Mouse (Mus musculus) thymus, adult 2 months (tissue): Measurements from ENCODE around the gene Exoc2. TPM values are rescaled to one million over a fixed set of nuclear protein-coding genes. Genes with fewer than 3 reads are reported as not detected.

Experiments used
- DNase-seq: peaks from one replicate; pipeline ENCODE4 v3.0.0; 2021
- H3K27ac ChIP-seq: fragments of 200-500 bp; 2 replicates; pipeline ENCODE4 v1.5.1; 2012; ENCODE audit warnings: low read length, control low read depth; ENCODE audit not compliant: control insufficient read depth, insufficient read depth
- H3K27me3 ChIP-seq: fragments of 200-500 bp; 2 replicates; pipeline ENCODE4 v1.6.1; 2012; ENCODE audit warnings: mild to moderate bottlenecking, low read length, moderate library complexity, mixed read lengths; ENCODE audit not compliant: control insufficient read depth, insufficient read depth
- H3K36me3 ChIP-seq: fragments of 200-500 bp; 2 replicates; pipeline ENCODE4 v1.6.1; 2012; ENCODE audit warnings: mild to moderate bottlenecking, low read length, moderate library complexity; ENCODE audit not compliant: control insufficient read depth, insufficient read depth
- H3K4me1 ChIP-seq: fragments of 200-500 bp; replicated peaks from 2 replicates; pipeline ENCODE4 v1.6.1; 2012; ENCODE audit warnings: low read length; ENCODE audit not compliant: control insufficient read depth, insufficient read depth
- H3K4me3 ChIP-seq: fragments of 200-500 bp; 2 replicates; pipeline ENCODE4 v1.5.1; 2012; ENCODE audit warnings: mild to moderate bottlenecking, low read length, control low read depth, moderate library complexity; ENCODE audit not compliant: control insufficient read depth, insufficient read depth
- CTCF ChIP-seq: fragments of 200-500 bp; IDR thresholded peaks from 2 replicates; pipeline ENCODE4 v1.5.1; 2012; ENCODE audit warnings: mild to moderate bottlenecking, control low read depth, low read length, moderate library complexity, borderline replicate concordance; ENCODE audit not compliant: control insufficient read depth, poor library complexity, insufficient read depth; ENCODE audit errors: extremely low read depth
- POLR2A ChIP-seq: fragments of 200-500 bp; IDR thresholded peaks from 2 replicates; pipeline ENCODE4 v1.6.1; 2012; ENCODE audit warnings: mild to moderate bottlenecking, low read length, control low read depth, moderate library complexity; ENCODE audit not compliant: control insufficient read depth, poor library complexity, insufficient read depth; ENCODE audit errors: extremely low read depth
- WGBS: fragments of 180-500 bp; shearing (Covaris S2); methylation state at CpG from one replicate; pipeline ENCODE4 v1.1.7; 2018; 5-methylcytosine and 5-hydroxymethylcytosine counted together
- polyA plus RNA-seq: library from polyadenylated mRNA; depleted of rRNA; stranded (reverse); fragments of >200 nt; gene quantifications from 2 replicates; pipeline ENCODE4 v1.2.3, GENCODE M21; 2012

The Exoc2 gene
- polyA plus RNA-seq, 1 experiment: 25.7 TPM

DNA sequence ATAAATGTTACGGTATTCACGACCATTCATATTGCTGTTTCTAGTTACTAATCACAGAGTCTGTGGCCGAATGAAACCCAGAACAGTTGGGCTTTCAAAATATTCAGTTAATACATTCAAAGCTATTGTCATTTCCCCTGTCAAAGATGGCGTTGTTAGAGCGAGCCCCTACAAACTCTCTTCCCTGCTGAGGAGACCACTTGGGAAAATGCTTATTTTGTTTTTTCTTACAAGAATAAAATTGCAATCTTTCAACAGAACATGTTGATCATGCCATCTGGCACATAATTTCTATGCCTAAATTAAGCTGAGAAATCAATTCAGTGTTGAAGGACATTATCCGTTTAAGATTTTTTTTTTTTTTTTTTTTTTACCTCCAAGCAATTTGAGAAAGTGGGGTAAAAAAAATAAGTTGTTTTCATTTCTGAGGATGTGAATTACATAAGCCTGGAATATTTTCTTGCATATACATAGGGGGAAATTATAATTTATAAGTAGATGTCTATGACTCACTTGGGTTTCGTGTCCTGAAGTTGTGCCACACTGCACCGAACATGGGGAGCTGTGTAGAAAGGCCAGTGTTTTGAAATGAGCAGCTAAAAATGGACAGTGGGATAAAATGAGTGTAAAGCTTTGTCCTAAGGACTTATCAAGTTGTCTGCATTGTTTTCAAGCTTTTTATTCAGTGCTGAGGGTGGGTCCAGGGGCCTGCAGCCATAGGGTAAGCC lies 23.8 kb upstream of the Exoc2 start:
- 97% methylated on average over 8 of the region's 8 CpGs for WGBS
- Histone ChIP-seq H3K4me3 (no peak overlapping the region), H3K27ac (no peak overlapping the region), H3K4me1 (no peaks in the 10 kb centered on the region), H3K36me3 (no peaks in the 10 kb centered on the region), H3K27me3 (no peaks in the 10 kb centered on the region)
- TF ChIP-seq CTCF (no peak), POLR2A (no peak)
- no peak for DNase-seq

DNA sequence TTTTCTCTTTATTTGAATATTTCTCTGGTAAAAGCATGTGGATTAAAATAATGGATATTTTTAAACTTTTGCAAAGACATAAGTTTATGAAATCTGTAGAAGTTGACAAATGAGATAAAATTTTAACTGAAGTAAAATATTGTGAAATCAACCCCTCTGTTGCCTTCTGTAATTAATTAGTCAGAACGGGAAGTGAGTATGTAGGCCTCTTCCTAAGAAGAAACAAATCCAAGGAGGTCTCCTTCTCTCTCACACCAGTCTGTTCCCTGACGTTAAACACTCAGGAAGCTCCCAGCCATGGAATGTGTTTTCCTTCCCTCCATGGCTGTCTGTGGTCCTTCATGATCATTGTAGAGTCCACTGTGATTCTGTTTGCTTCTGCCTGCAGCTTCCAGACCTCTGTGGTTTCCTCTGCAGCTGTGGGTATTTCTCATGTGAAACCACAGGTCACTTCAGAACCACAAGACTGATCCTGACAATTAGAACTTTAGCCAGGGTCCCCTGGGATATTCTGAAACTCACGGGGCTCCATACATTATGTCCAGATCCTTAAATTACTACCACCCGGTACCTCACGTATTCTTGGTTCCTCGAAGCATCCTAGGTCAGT lies 20.5 kb upstream of the Exoc2 start:
- no peaks in the 10 kb centered on the region for H3K36me3 ChIP-seq
- no peak overlapping the region for H3K4me3 ChIP-seq
- H3K4me1 ChIP-seq: no peaks in the 10 kb centered on the region
- 59% methylated on average over 6 of the region's 6 CpGs for WGBS
- TF ChIP-seq CTCF (no peak), POLR2A (no peak)
- H3K27me3 ChIP-seq: no peaks in the 10 kb centered on the region
- no peak overlapping the region for H3K27ac ChIP-seq
- no peak for DNase-seq

- Histone ChIP-seq H3K27me3 (no peaks in the 10 kb centered on the region), H3K4me1 (no peaks in the 10 kb centered on the region), H3K4me3 (no peak overlapping the region), H3K27ac (no peak overlapping the region), H3K36me3 (no peaks in the 10 kb centered on the region)
- no peak for TF ChIP-seq POLR2A
- TF ChIP-seq CTCF: no peak
- 43% methylated on average over 3 of the region's 3 CpGs for WGBS
- peak; percentile 59 for DNase-seq
Measured at GRCm38 (mm10) chr13:30993819-30994218, 19.9 kb upstream of the Exoc2 start.

- TF ChIP-seq CTCF (no peak), POLR2A (no peak)
- peaks cover 11% of the 10 kb centered on the region for H3K4me1 ChIP-seq
- no peaks in the 10 kb centered on the region for H3K27me3 ChIP-seq
- no peak overlapping the region for H3K4me3 ChIP-seq
- no peak for DNase-seq
- H3K27ac ChIP-seq: no peak overlapping the region
- no peaks in the 10 kb centered on the region for H3K36me3 ChIP-seq
- WGBS: 90% methylated on average over 9 of the region's 9 CpGs
Measured at GRCm38 (mm10) chr13:30990233-30990632, 16.3 kb upstream of the Exoc2 start.

GRCm38 (mm10) chr13:30989710-30990109 lies 15.8 kb upstream of the Exoc2 start:
- no peak for DNase-seq
- Histone ChIP-seq H3K4me3 (no peak overlapping the region), H3K27ac (no peak overlapping the region), H3K4me1 (peaks cover 11% of the 10 kb centered on the region), H3K36me3 (no peaks in the 10 kb centered on the region), H3K27me3 (no peaks in the 10 kb centered on the region)
- 86% methylated on average over 10 of the region's 10 CpGs for WGBS
- no peak for TF ChIP-seq CTCF
- no peak for TF ChIP-seq POLR2A

DNA sequence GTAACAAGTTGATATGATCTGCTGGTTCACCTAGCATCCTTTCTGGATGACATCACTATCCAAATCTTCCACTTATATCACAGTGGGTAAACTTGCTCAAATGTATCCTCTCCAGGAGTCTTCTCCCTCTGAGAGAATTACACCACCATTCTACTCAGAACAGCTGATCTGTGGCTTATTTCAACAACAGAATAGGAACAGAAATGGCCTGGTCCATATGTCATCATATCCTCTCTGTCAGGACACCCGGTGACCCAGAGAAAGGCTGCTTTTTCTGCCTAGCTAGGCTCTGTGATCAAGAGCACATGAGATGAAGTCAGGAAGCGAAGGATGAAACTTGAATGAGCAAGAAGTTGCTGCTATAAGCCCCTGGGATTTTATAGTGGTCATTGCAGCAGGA lies 13.8 kb upstream of the Exoc2 start:
- 86% methylated on average over 2 of the region's 2 CpGs for WGBS
- Histone ChIP-seq H3K36me3 (no peaks in the 10 kb centered on the region), H3K4me1 (peaks cover 11% of the 10 kb centered on the region), H3K27me3 (no peaks in the 10 kb centered on the region), H3K27ac (no peak overlapping the region), H3K4me3 (no peak overlapping the region)
- TF ChIP-seq CTCF: no peak
- TF ChIP-seq POLR2A: no peak
- DNase-seq: no peak

- H3K27ac ChIP-seq: no peak overlapping the region
- no peak overlapping the region for H3K4me3 ChIP-seq
- no peaks in the 10 kb centered on the region for H3K27me3 ChIP-seq
- DNase-seq: no peak
- H3K4me1 ChIP-seq: peaks cover 11% of the 10 kb centered on the region
- 17% methylated on average over 10 of the region's 10 CpGs for WGBS
- TF ChIP-seq POLR2A (no peak), CTCF (no peak)
- H3K36me3 ChIP-seq: no peaks in the 10 kb centered on the region
Measured at GRCm38 (mm10) chr13:30986934-30987455, 13.1 kb upstream of the Exoc2 start.
